Mouse (Mus musculus) midbrain, postnatal 0 days (tissue): Measurements from ENCODE around the gene Tmem120b. TPM values are rescaled to one million over a fixed set of nuclear protein-coding genes. Genes with fewer than 3 reads are reported as not detected.

Experiments used
- ATAC-seq: fragments of 200-750 bp; cut with Nextera tagmentation; 2 replicates; pipeline ENCODE4 v1.8.0; 2017; ENCODE audit warnings: moderate number of reproducible peaks, mild to moderate bottlenecking, moderate TSS enrichment, moderate library complexity; ENCODE audit not compliant: low FRiP score
- DNase-seq: peaks from one replicate; pipeline ENCODE4 v3.0.0-alpha.2; 2015; ENCODE audit warnings: low spot score
- H3K27ac ChIP-seq: fragments of 300-500 bp; sonication (generic); 2 replicates; pipeline ENCODE4 v1.5.1; 2014; ENCODE audit warnings: low read depth, mild to moderate bottlenecking, low read length, mixed read lengths
- H3K27me3 ChIP-seq: fragments of 300-500 bp; sonication (generic); 2 replicates; pipeline ENCODE4 v1.6.1; 2014; ENCODE audit warnings: low read length, control low read depth, mixed read lengths; ENCODE audit not compliant: insufficient read depth
- H3K36me3 ChIP-seq: fragments of 300-500 bp; sonication (generic); 2 replicates; pipeline ENCODE4 v1.6.1; 2014; ENCODE audit warnings: low read length, control low read depth, mixed read lengths; ENCODE audit not compliant: insufficient read depth
- H3K4me1 ChIP-seq: fragments of 300-500 bp; sonication (generic); 2 replicates; pipeline ENCODE4 v1.6.1; 2014; ENCODE audit warnings: mild to moderate bottlenecking, control low read depth, antibody characterized with exemption, low read length, mixed read lengths; ENCODE audit not compliant: insufficient read depth
- H3K4me2 ChIP-seq: fragments of 300-500 bp; sonication (generic); 2 replicates; pipeline ENCODE4 v1.6.1; 2014; ENCODE audit warnings: low read depth, mild to moderate bottlenecking, low read length, mixed read lengths; ENCODE audit not compliant: poor library complexity, severe bottlenecking
- H3K4me3 ChIP-seq: fragments of 300-500 bp; sonication (generic); 2 replicates; pipeline ENCODE4 v1.5.1; 2014; ENCODE audit warnings: low read depth, mild to moderate bottlenecking, low read length, moderate library complexity
- H3K9ac ChIP-seq: fragments of 300-500 bp; sonication (generic); replicated peaks from 2 replicates; pipeline ENCODE4 v1.6.1; 2014; ENCODE audit warnings: mild to moderate bottlenecking, low read length, moderate library complexity, mixed read lengths; ENCODE audit not compliant: poor library complexity, severe bottlenecking
- H3K9me3 ChIP-seq: fragments of 300-500 bp; sonication (generic); 2 replicates; pipeline ENCODE4 v1.6.1; 2016; ENCODE audit warnings: low read length, control low read depth
- CTCF ChIP-seq: IDR thresholded peaks from 2 replicates; pipeline ENCODE4 v1.5.1; 2016; ENCODE audit warnings: antibody characterized with exemption, mild to moderate bottlenecking
- WGBS: fragments of 180-500 bp; shearing (Covaris S2); extraction: QIAGEN DNeasy Blood & Tissue Kit; methylation state at CpG from one replicate; pipeline ENCODE4 v1.1.7; 2014; 5-methylcytosine and 5-hydroxymethylcytosine counted together
- polyA plus RNA-seq: library from polyadenylated mRNA; unstranded; fragments of >200 nt; fragmentation: Nextera tagmentation; extraction: Ambion mirVana; gene quantifications from 2 replicates; pipeline ENCODE4 v1.2.1, GENCODE M21; 2015
- total RNA-seq: library from RNA; depleted of rRNA; stranded (reverse); fragments of >200 nt; gene quantifications from 2 replicates; pipeline ENCODE4 v1.2.3, GENCODE M21; 2014; rRNA removed

Gene Tmem120b
- 13.3 and 16.2 TPM in 2 replicates for total RNA-seq
- 17.1 and 19.7 TPM in 2 replicates for polyA plus RNA-seq

DNA sequence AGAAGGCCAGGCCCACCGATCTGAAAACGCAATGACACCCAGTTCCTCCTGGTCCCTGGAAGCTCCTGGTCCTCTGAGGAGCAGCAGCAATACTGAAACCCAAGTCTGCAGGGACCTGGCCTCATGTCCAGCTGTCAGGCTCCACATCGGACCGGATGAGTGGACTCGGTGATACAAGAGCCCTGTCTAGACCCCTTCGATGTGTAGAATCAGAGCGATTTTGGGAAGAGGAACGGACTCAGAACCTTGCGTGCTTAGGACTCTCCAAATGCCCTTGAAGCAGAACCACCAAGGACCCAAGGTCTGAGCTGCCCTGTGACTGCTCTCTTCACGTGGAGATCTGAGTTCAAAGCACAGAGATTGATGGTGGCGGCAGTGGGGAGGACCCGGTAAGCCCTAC, at the start of gene Tmem120b:
TSS of gene Tmem120b (plus strand) at position 301 of the 400 bp plus-strand sequence.
- no peak within 1 kb of the TSS for H3K4me3 ChIP-seq
- ATAC-seq (no peak), DNase-seq (no peak)
- H3K9me3 ChIP-seq: no peaks in the 10 kb centered on the region
- no peaks in the 10 kb centered on the region for H3K36me3 ChIP-seq
- WGBS: 90% methylated on average over 12 of the region's 12 CpGs
- no peak for TF ChIP-seq CTCF
- no peaks in the 10 kb centered on the region for H3K27me3 ChIP-seq
- H3K27ac ChIP-seq: no peak within 1 kb of the TSS
- H3K9ac ChIP-seq: no peak within 1 kb of the TSS
- no peak within 1 kb of the TSS for H3K4me2 ChIP-seq
- H3K4me1 ChIP-seq: no peaks in the 10 kb centered on the region

DNA sequence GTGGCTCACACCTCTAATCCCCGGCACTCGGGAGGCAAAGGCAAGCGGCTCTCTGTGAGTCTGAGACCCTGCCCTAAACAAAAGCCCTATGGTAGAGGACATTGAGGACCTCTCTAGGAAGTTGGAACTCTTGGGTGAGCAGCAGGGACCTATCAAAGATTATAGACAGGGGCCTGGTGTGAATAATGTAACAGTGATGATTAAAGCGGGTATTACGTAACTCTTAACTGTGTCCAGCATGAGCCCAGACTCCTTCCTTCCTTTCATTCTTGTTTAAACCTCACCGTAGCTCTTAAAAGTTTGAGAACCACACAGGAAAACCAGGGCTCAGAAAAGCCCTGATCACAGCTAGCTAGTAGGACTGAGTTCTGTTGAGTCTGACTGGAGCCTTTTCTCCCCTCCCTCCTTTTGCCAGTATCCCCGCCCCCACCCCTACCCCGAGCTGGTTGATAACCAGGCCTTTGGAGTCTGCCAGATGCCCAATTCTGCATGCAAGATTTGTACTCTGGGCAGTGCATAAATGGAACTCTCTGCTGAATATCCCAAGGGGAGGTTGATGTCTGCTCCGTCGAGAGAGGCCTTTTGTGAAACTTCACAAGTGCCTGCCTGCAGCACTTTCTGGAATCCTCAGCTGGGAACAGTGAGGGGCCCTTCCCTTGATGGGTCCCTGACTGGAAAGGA, 48.7 kb upstream of the Tmem120b start:
- Histone ChIP-seq H3K4me3 (no peak overlapping the region), H3K4me2 (peak overlapping the region; percentile 18; the same call in 1 of the 2 replicates), H3K9me3 (no peaks in the 10 kb centered on the region), H3K9ac (no peak overlapping the region), H3K27me3 (no peaks in the 10 kb centered on the region), H3K4me1 (0 out of 2 replicates have a peak, but pooled peaks cover 8% of the 10 kb centered on the region), H3K27ac (peak overlapping the region; percentile 59; the same call in 1 of the 2 replicates), H3K36me3 (no peaks in the 10 kb centered on the region)
- ATAC-seq: peak; percentile 21; the same call in 1 of the 2 replicates
- DNase-seq: peak; percentile 83
- no peak for TF ChIP-seq CTCF
- 30% methylated on average over 10 of the region's 10 CpGs for WGBS

GRCm38 (mm10) chr5:123020426-123020825, 47.8 kb upstream of the Tmem120b start:
- H3K4me1 ChIP-seq: 0 out of 2 replicates have a peak, but pooled peaks cover 8% of the 10 kb centered on the region
- TF ChIP-seq CTCF: no peak
- H3K9me3 ChIP-seq: no peaks in the 10 kb centered on the region
- H3K9ac ChIP-seq: no peak overlapping the region
- no peaks in the 10 kb centered on the region for H3K27me3 ChIP-seq
- WGBS: 91% methylated on average over 5 of the region's 5 CpGs
- H3K36me3 ChIP-seq: no peaks in the 10 kb centered on the region
- no peak overlapping the region for H3K27ac ChIP-seq
- H3K4me2 ChIP-seq: no peak overlapping the region
- DNase-seq (no peak), ATAC-seq (no peak)
- no peak overlapping the region for H3K4me3 ChIP-seq

DNA sequence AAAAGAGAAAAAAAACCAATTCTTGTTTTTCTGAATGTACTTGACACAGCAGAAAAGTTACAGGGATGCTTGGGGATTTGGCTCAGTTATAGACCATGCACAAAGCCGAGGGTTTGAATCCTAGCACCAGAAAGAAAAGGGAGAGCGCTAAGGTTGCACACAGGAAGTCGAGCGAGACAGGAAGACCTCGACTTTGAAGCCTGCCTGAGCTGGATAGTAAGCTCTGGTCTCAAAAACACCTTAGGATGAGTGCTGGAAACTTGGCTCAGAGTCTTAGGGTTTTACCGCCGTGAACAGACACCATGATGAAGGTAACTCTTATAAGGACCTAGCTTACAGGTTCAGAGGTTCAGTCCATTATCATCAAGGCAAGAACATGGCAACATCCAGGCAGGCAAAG, 46.8 kb upstream of the Tmem120b start:
- ATAC-seq (no peak), DNase-seq (no peak)
- 92% methylated on average over 7 of the region's 7 CpGs for WGBS
- no peak for TF ChIP-seq CTCF
- Histone ChIP-seq H3K4me3 (no peak overlapping the region), H3K27ac (no peak overlapping the region), H3K9me3 (no peaks in the 10 kb centered on the region), H3K4me2 (no peak overlapping the region), H3K4me1 (peaks cover 6% of the 10 kb centered on the region; the same call in 1 of the 2 replicates), H3K27me3 (no peaks in the 10 kb centered on the region), H3K36me3 (no peaks in the 10 kb centered on the region), H3K9ac (no peak overlapping the region)

GRCm38 (mm10) chr5:123023049-123023448, 45.2 kb upstream of the Tmem120b start:
- Histone ChIP-seq H3K27ac (no peak overlapping the region), H3K9ac (no peak overlapping the region), H3K4me3 (no peak overlapping the region), H3K4me2 (no peak overlapping the region), H3K4me1 (peaks cover 6% of the 10 kb centered on the region; the same call in 1 of the 2 replicates), H3K9me3 (no peaks in the 10 kb centered on the region), H3K36me3 (no peaks in the 10 kb centered on the region), H3K27me3 (no peaks in the 10 kb centered on the region)
- no peak for DNase-seq
- WGBS: 88% methylated on average over 6 of the region's 6 CpGs
- no peak for TF ChIP-seq CTCF
- ATAC-seq: no peak

- DNase-seq (no peak), ATAC-seq (no peak)
- 94% methylated on average over 6 of the region's 6 CpGs for WGBS
- H3K36me3 ChIP-seq: 0 out of 2 replicates have a peak, but pooled peaks cover 4% of the 10 kb centered on the region
- H3K4me2 ChIP-seq: no peak overlapping the region
- H3K4me3 ChIP-seq: no peak overlapping the region
- TF ChIP-seq CTCF: no peak
- no peaks in the 10 kb centered on the region for H3K9me3 ChIP-seq
- no peaks in the 10 kb centered on the region for H3K27me3 ChIP-seq
- H3K4me1 ChIP-seq: no peaks in the 10 kb centered on the region; the same call in 1 of the 2 replicates
- H3K9ac ChIP-seq: no peak overlapping the region
- no peak overlapping the region for H3K27ac ChIP-seq
Measured at GRCm38 (mm10) chr5:123024312-123024711, 43.9 kb upstream of the Tmem120b start.
